Mouse (Mus musculus): ENCODE measurements at regions not wholly inside any gene's neighbourhood (a gene's known extent, or its start where the extent isn't known, plus 50 kb on each side); places are given as distances from the start of the nearest gene placed in this dataset.

- H3K4me3 ChIP-seq (ENCODE audit: control insufficient read depth, low read depth, low read length) = no peak overlapping the region
- H3K27me3 ChIP-seq (ENCODE audit: control insufficient read depth, insufficient read depth, low read length) = no peaks in the 10 kb centered on the region
- no peaks in the 10 kb centered on the region for H3K36me3 ChIP-seq (ENCODE audit: control insufficient read depth, insufficient read depth, low read length)
- TF ChIP-seq POLR2A (IDR thresholded peaks at IDR 0.05; ENCODE audit: control insufficient read depth, low read depth, low read length) = no peak
- no peak for TF ChIP-seq CTCF (IDR thresholded peaks at IDR 0.05; ENCODE audit: control insufficient read depth, insufficient read depth, insufficient replicate concordance, low read depth, low read length)
- H3K4me1 ChIP-seq (ENCODE audit: control insufficient read depth, insufficient read depth, low read length) = peaks cover 5% of the 10 kb centered on the region
- H3K27ac ChIP-seq (ENCODE audit: control insufficient read depth, insufficient read depth, low read depth, low read length) = no peak overlapping the region
Measured at GRCm38 (mm10) chr4:84065457-84066124, 540.2 kb downstream of the Ccdc171 start.

GRCm38 (mm10) chr4:84067931-84068575 lies 542.7 kb downstream of the Ccdc171 start:
- H3K36me3 ChIP-seq (ENCODE audit: control insufficient read depth, insufficient read depth, low read length) = no peaks in the 10 kb centered on the region
- no peaks in the 10 kb centered on the region for H3K27me3 ChIP-seq (ENCODE audit: control insufficient read depth, insufficient read depth, low read length)
- peak overlapping the region; percentile 36 for H3K4me3 ChIP-seq (ENCODE audit: control insufficient read depth, low read depth, low read length)
- TF ChIP-seq POLR2A (IDR thresholded peaks at IDR 0.05; ENCODE audit: control insufficient read depth, low read depth, low read length) = no peak
- TF ChIP-seq CTCF (IDR thresholded peaks at IDR 0.05; ENCODE audit: control insufficient read depth, insufficient read depth, insufficient replicate concordance, low read depth, low read length) = no peak
- H3K4me1 ChIP-seq (ENCODE audit: control insufficient read depth, insufficient read depth, low read length) = peaks cover 5% of the 10 kb centered on the region
- no peak overlapping the region for H3K27ac ChIP-seq (ENCODE audit: control insufficient read depth, insufficient read depth, low read depth, low read length)

- TF ChIP-seq CTCF (IDR thresholded peaks at IDR 0.05; ENCODE audit: control insufficient read depth, insufficient read depth, insufficient replicate concordance, low read depth, low read length) (no peak), POLR2A (IDR thresholded peaks at IDR 0.05; ENCODE audit: control insufficient read depth, low read depth, low read length) (no peak)
- Histone ChIP-seq H3K4me1 (ENCODE audit: control insufficient read depth, insufficient read depth, low read length) (peaks cover 5% of the 10 kb centered on the region), H3K27ac (ENCODE audit: control insufficient read depth, insufficient read depth, low read depth, low read length) (no peak overlapping the region), H3K36me3 (ENCODE audit: control insufficient read depth, insufficient read depth, low read length) (no peaks in the 10 kb centered on the region), H3K27me3 (ENCODE audit: control insufficient read depth, insufficient read depth, low read length) (no peaks in the 10 kb centered on the region), H3K4me3 (ENCODE audit: control insufficient read depth, low read depth, low read length) (no peak overlapping the region)
Measured at GRCm38 (mm10) chr4:84068947-84069663, 543.8 kb downstream of the Ccdc171 start.

GRCm38 (mm10) chr4:84069681-84070080 lies 544.3 kb downstream of the Ccdc171 start:
- Histone ChIP-seq H3K4me3 (ENCODE audit: control insufficient read depth, low read depth, low read length) (no peak overlapping the region), H3K27me3 (ENCODE audit: control insufficient read depth, insufficient read depth, low read length) (no peaks in the 10 kb centered on the region), H3K27ac (ENCODE audit: control insufficient read depth, insufficient read depth, low read depth, low read length) (no peak overlapping the region), H3K36me3 (ENCODE audit: control insufficient read depth, insufficient read depth, low read length) (no peaks in the 10 kb centered on the region), H3K4me1 (ENCODE audit: control insufficient read depth, insufficient read depth, low read length) (peaks cover 5% of the 10 kb centered on the region)
- TF ChIP-seq CTCF (IDR thresholded peaks at IDR 0.05; ENCODE audit: control insufficient read depth, insufficient read depth, insufficient replicate concordance, low read depth, low read length) (no peak), POLR2A (IDR thresholded peaks at IDR 0.05; ENCODE audit: control insufficient read depth, low read depth, low read length) (no peak)

GRCm38 (mm10) chr4:84070089-84070488 lies 544.7 kb downstream of the Ccdc171 start:
- H3K4me1 ChIP-seq (ENCODE audit: control insufficient read depth, insufficient read depth, low read length) = peaks cover 5% of the 10 kb centered on the region

GRCm38 (mm10) chr4:84072096-84072495 lies 546.8 kb downstream of the Ccdc171 start:
- TF ChIP-seq CTCF (IDR thresholded peaks at IDR 0.05; ENCODE audit: control insufficient read depth, insufficient read depth, insufficient replicate concordance, low read depth, low read length) (no peak), POLR2A (IDR thresholded peaks at IDR 0.05; ENCODE audit: control insufficient read depth, low read depth, low read length) (no peak)
- no peaks in the 10 kb centered on the region for H3K36me3 ChIP-seq (ENCODE audit: control insufficient read depth, insufficient read depth, low read length)
- no peak overlapping the region for H3K27ac ChIP-seq (ENCODE audit: control insufficient read depth, insufficient read depth, low read depth, low read length)
- peaks cover 5% of the 10 kb centered on the region for H3K4me1 ChIP-seq (ENCODE audit: control insufficient read depth, insufficient read depth, low read length)
- no peaks in the 10 kb centered on the region for H3K27me3 ChIP-seq (ENCODE audit: control insufficient read depth, insufficient read depth, low read length)
- no peak overlapping the region for H3K4me3 ChIP-seq (ENCODE audit: control insufficient read depth, low read depth, low read length)

More at GRCm38 (mm10) chr4:84070089-84070488, 544.7 kb downstream of the Ccdc171 start:
- no peak overlapping the region for H3K27ac ChIP-seq (ENCODE audit: control insufficient read depth, insufficient read depth, low read depth, low read length)
- TF ChIP-seq CTCF (IDR thresholded peaks at IDR 0.05; ENCODE audit: control insufficient read depth, insufficient read depth, insufficient replicate concordance, low read depth, low read length) = no peak
- no peak for TF ChIP-seq POLR2A (IDR thresholded peaks at IDR 0.05; ENCODE audit: control insufficient read depth, low read depth, low read length)
- H3K36me3 ChIP-seq (ENCODE audit: control insufficient read depth, insufficient read depth, low read length) = no peaks in the 10 kb centered on the region
- H3K27me3 ChIP-seq (ENCODE audit: control insufficient read depth, insufficient read depth, low read length) = no peaks in the 10 kb centered on the region
- no peak overlapping the region for H3K4me3 ChIP-seq (ENCODE audit: control insufficient read depth, low read depth, low read length)

- Histone ChIP-seq H3K27me3 (ENCODE audit: control insufficient read depth, insufficient read depth, low read length) (no peaks in the 10 kb centered on the region), H3K36me3 (ENCODE audit: control insufficient read depth, insufficient read depth, low read length) (no peaks in the 10 kb centered on the region), H3K4me1 (ENCODE audit: control insufficient read depth, insufficient read depth, low read length) (no peaks in the 10 kb centered on the region), H3K4me3 (ENCODE audit: control insufficient read depth, low read depth, low read length) (no peak overlapping the region), H3K27ac (ENCODE audit: control insufficient read depth, insufficient read depth, low read depth, low read length) (no peak overlapping the region)
- no peak for TF ChIP-seq CTCF (IDR thresholded peaks at IDR 0.05; ENCODE audit: control insufficient read depth, insufficient read depth, insufficient replicate concordance, low read depth, low read length)
- no peak for TF ChIP-seq POLR2A (IDR thresholded peaks at IDR 0.05; ENCODE audit: control insufficient read depth, low read depth, low read length)
Measured at GRCm38 (mm10) chr4:84076526-84076925, 551.2 kb downstream of the Ccdc171 start.
